Mouse (Mus musculus): ENCODE measurements around the gene Slc9a8.

- TF ChIP-seq GATA1 (IDR thresholded peaks at IDR 0.05; ENCODE audit: borderline replicate concordance, low read length) (no peak), FLI1 (IDR thresholded peaks at IDR 0.05; ENCODE audit: low read length) (no peak)
Measured at GRCm38 (mm10) chr2:167486573-167486972, 65.1 kb downstream of the Slc9a8 start.

All from megakaryocyte, embryonic 14.5 days (primary cell).